Mouse (Mus musculus): ENCODE measurements around the gene Gm20388.

DNA sequence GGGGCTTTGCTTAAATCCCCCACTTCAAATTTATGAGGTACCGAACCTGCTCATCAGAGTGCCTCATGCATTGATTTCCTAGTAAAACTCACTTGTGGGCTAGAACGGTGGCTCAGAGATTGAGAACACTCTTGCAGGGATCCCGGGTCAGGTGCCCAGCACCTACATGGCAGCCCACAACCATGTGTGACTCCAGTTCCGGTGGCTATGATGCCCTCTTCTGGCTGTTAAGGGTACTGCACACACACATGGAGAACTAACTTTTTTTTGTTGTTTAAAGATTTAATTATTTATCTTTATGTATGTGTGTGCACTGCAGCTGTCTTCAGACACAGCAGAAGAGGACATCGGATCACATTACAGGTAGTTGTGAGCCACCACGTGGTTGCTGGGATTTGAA lies 2524.7 kb downstream of the Gm20388 start:
- TF ChIP-seq ZC3H11A (IDR thresholded peaks at IDR 0.05; ENCODE audit: borderline replicate concordance, low read depth, low read length) (no peak), MAFK (IDR thresholded peaks at IDR 0.05; ENCODE audit: insufficient read depth, low read depth, low read length) (no peak), HCFC1 (IDR thresholded peaks at IDR 0.05; ENCODE audit: borderline replicate concordance, insufficient read depth, low read length) (no peak)
